Mouse (Mus musculus) embryonic facial prominence, embryonic 14.5 days (tissue): ENCODE data around the gene Ptpn6. TPM values are rescaled to one million over a fixed set of nuclear protein-coding genes. Genes with fewer than 3 reads are reported as not detected.

Experiments used
- ATAC-seq: fragments of 200-750 bp; cut with Nextera tagmentation; 2 replicates; pipeline ENCODE4 v1.8.0; 2017; ENCODE audit warnings: low read depth, moderate number of reproducible peaks, moderate TSS enrichment
- DNase-seq: peaks from one replicate; pipeline ENCODE4 v3.0.0-alpha.2; 2015; ENCODE audit warnings: low spot score
- H3K27ac ChIP-seq: fragments of 300-500 bp; sonication (generic); replicated peaks from 2 replicates; pipeline ENCODE4 v1.5.1; 2014; ENCODE audit warnings: low read depth, mild to moderate bottlenecking, low read length, moderate library complexity
- H3K27me3 ChIP-seq: fragments of 300-500 bp; sonication (generic); replicated peaks from 2 replicates; pipeline ENCODE4 v1.6.1; 2014; ENCODE audit warnings: low read length; ENCODE audit not compliant: control insufficient read depth, insufficient read depth
- H3K36me3 ChIP-seq: fragments of 300-500 bp; sonication (generic); 2 replicates; pipeline ENCODE4 v1.6.1; 2014; ENCODE audit warnings: low read length, mixed read lengths; ENCODE audit not compliant: control insufficient read depth, insufficient read depth
- H3K4me1 ChIP-seq: fragments of 300-500 bp; sonication (generic); 2 replicates; pipeline ENCODE4 v1.6.1; 2014; ENCODE audit warnings: antibody characterized with exemption, low read length; ENCODE audit not compliant: control insufficient read depth, insufficient read depth
- H3K4me2 ChIP-seq: fragments of 300-500 bp; sonication (generic); 2 replicates; pipeline ENCODE4 v1.6.1; 2014; ENCODE audit warnings: low read depth, mild to moderate bottlenecking, low read length, moderate library complexity, mixed read lengths
- H3K4me3 ChIP-seq: fragments of 300-500 bp; sonication (generic); 2 replicates; pipeline ENCODE4 v1.5.1; 2014; ENCODE audit warnings: low read depth, mild to moderate bottlenecking, low read length
- H3K9ac ChIP-seq: fragments of 300-500 bp; sonication (generic); 2 replicates; pipeline ENCODE4 v1.6.1; 2014; ENCODE audit warnings: low read depth, mild to moderate bottlenecking, low read length, moderate library complexity, mixed read lengths
- H3K9me3 ChIP-seq: fragments of 300-500 bp; sonication (generic); 2 replicates; pipeline ENCODE4 v1.6.1; 2016; ENCODE audit warnings: low read length; ENCODE audit not compliant: control insufficient read depth
- WGBS: fragments of 180-500 bp; shearing (Covaris S2); extraction: QIAGEN DNeasy Blood & Tissue Kit; methylation state at CpG from one replicate; pipeline ENCODE4 v1.1.7; 2014; 5-methylcytosine and 5-hydroxymethylcytosine counted together
- polyA plus RNA-seq: library from polyadenylated mRNA; unstranded; fragments of >200 nt; fragmentation: Nextera tagmentation; extraction: Ambion mirVana; gene quantifications from 2 replicates; pipeline ENCODE4 v1.2.1, GENCODE M21; 2014

Ptpn6 gene
- 14.3 and 16.1 TPM in 2 replicates for polyA plus RNA-seq

GRCm38 (mm10) chr6:124738511-124739023 lies at the start of gene Ptpn6:
TSS of gene Ptpn6 (minus strand) at chr6:124738714.
- no peaks in the 10 kb centered on the region for H3K27me3 ChIP-seq
- peak within 1 kb of the TSS; percentile 97 for H3K27ac ChIP-seq
- WGBS = 26% methylated on average over 13 of the region's 15 CpGs

GRCm38 (mm10) chr6:124787722-124788121 lies 49.2 kb upstream of the Ptpn6 start:
- H3K4me2 ChIP-seq = no peak overlapping the region
- no peak for DNase-seq
- H3K27ac ChIP-seq = no peak overlapping the region
- no peak overlapping the region for H3K9ac ChIP-seq
- H3K9me3 ChIP-seq = no peaks in the 10 kb centered on the region
- H3K4me1 ChIP-seq = no peaks in the 10 kb centered on the region
- no peak for ATAC-seq
- H3K36me3 ChIP-seq = no peaks in the 10 kb centered on the region
- no peaks in the 10 kb centered on the region for H3K27me3 ChIP-seq
- H3K4me3 ChIP-seq = no peak overlapping the region
- WGBS = 74% methylated on average over 10 of the region's 10 CpGs

More at GRCm38 (mm10) chr6:124738511-124739023, at the start of gene Ptpn6:
- Histone ChIP-seq H3K36me3 (peaks cover 14% of the 10 kb centered on the region), H3K4me1 (peaks cover 16% of the 10 kb centered on the region), H3K4me3 (no peak within 1 kb of the TSS), H3K9ac (peak within 1 kb of the TSS; percentile 2; the same call in 1 of the 2 replicates), H3K9me3 (no peaks in the 10 kb centered on the region), H3K4me2 (peak within 1 kb of the TSS; percentile 2; the same call in 1 of the 2 replicates)
- DNase-seq = peak; percentile 87
- ATAC-seq = peak; percentile 56

GRCm38 (mm10) chr6:124786756-124787420 lies 48.4 kb upstream of the Ptpn6 start:
- H3K9ac ChIP-seq = no peak overlapping the region
- no peaks in the 10 kb centered on the region for H3K9me3 ChIP-seq
- H3K4me1 ChIP-seq = peaks cover 5% of the 10 kb centered on the region; the same call in 1 of the 2 replicates
- H3K36me3 ChIP-seq = no peaks in the 10 kb centered on the region
- no peak for ATAC-seq
- DNase-seq = no peak
- H3K4me3 ChIP-seq = no peak overlapping the region
- 54% methylated on average over 8 of the region's 8 CpGs for WGBS
- no peaks in the 10 kb centered on the region for H3K27me3 ChIP-seq
- no peak overlapping the region for H3K27ac ChIP-seq
- no peak overlapping the region for H3K4me2 ChIP-seq

GRCm38 (mm10) chr6:124782436-124782835 lies 43.9 kb upstream of the Ptpn6 start:
- DNase-seq (peak; percentile 81), ATAC-seq (no peak; the same call in 1 of the 2 replicates)
- Histone ChIP-seq H3K4me1 (peaks cover 17% of the 10 kb centered on the region), H3K4me2 (peak overlapping the region; percentile 37), H3K27ac (peak overlapping the region; percentile 65), H3K4me3 (peak overlapping the region; percentile 21; the same call in 1 of the 2 replicates), H3K36me3 (no peaks in the 10 kb centered on the region), H3K27me3 (no peaks in the 10 kb centered on the region), H3K9me3 (no peaks in the 10 kb centered on the region), H3K9ac (no peak overlapping the region)
- 15% methylated on average over 6 of the region's 6 CpGs for WGBS

- H3K4me1 ChIP-seq = peaks cover 17% of the 10 kb centered on the region
- WGBS = 87% methylated on average over 7 of the region's 7 CpGs
- H3K36me3 ChIP-seq = no peaks in the 10 kb centered on the region
- no peak overlapping the region for H3K9ac ChIP-seq
- DNase-seq = no peak
- no peak for ATAC-seq
- H3K4me2 ChIP-seq = no peak overlapping the region
- no peak overlapping the region for H3K4me3 ChIP-seq
- no peaks in the 10 kb centered on the region for H3K27me3 ChIP-seq
- H3K27ac ChIP-seq = no peak overlapping the region
- H3K9me3 ChIP-seq = no peaks in the 10 kb centered on the region
Observed at GRCm38 (mm10) chr6:124780917-124781316, 42.4 kb upstream of the Ptpn6 start.

- Histone ChIP-seq H3K36me3 (no peaks in the 10 kb centered on the region), H3K27ac (no peak overlapping the region), H3K9me3 (no peaks in the 10 kb centered on the region), H3K4me1 (peaks cover 17% of the 10 kb centered on the region), H3K9ac (peak overlapping the region; percentile 52), H3K4me2 (peak overlapping the region; percentile 80), H3K27me3 (no peaks in the 10 kb centered on the region), H3K4me3 (peak overlapping the region; percentile 30)
- DNase-seq (no peak), ATAC-seq (no peak)
- WGBS = 4% methylated on average over 10 of the region's 10 CpGs
Observed at GRCm38 (mm10) chr6:124779984-124780416, 41.5 kb upstream of the Ptpn6 start.

GRCm38 (mm10) chr6:124779222-124779983 lies 40.9 kb upstream of the Ptpn6 start, which contains the start of gene Lrrc23:
TSS of gene Lrrc23 (minus strand) at chr6:124779727.
- Histone ChIP-seq H3K4me3 (peak within 1 kb of the TSS; percentile 30), H3K27ac (no peak within 1 kb of the TSS), H3K27me3 (no peaks in the 10 kb centered on the region), H3K4me1 (peaks cover 17% of the 10 kb centered on the region), H3K36me3 (no peaks in the 10 kb centered on the region), H3K9me3 (no peaks in the 10 kb centered on the region), H3K4me2 (peak within 1 kb of the TSS; percentile 80), H3K9ac (peak within 1 kb of the TSS; percentile 52)
- ATAC-seq (peak; percentile 73), DNase-seq (peak; percentile 88)
- WGBS = 2% methylated on average over 23 of the region's 23 CpGs

- peaks cover 14% of the 10 kb centered on the region for H3K4me1 ChIP-seq
- H3K27ac ChIP-seq = no peak overlapping the region
- H3K4me3 ChIP-seq = no peak overlapping the region
- ATAC-seq (no peak), DNase-seq (no peak)
- WGBS = 84% methylated on average over 15 of the region's 15 CpGs
- no peaks in the 10 kb centered on the region for H3K36me3 ChIP-seq
- no peaks in the 10 kb centered on the region for H3K27me3 ChIP-seq
- H3K9me3 ChIP-seq = no peaks in the 10 kb centered on the region
- H3K9ac ChIP-seq = no peak overlapping the region
- H3K4me2 ChIP-seq = no peak overlapping the region
Observed at GRCm38 (mm10) chr6:124770511-124770910, 32.0 kb upstream of the Ptpn6 start.
